Comparison of ENCODE assay signal across 23 mouse cellular contexts in the genomic region with DNA sequence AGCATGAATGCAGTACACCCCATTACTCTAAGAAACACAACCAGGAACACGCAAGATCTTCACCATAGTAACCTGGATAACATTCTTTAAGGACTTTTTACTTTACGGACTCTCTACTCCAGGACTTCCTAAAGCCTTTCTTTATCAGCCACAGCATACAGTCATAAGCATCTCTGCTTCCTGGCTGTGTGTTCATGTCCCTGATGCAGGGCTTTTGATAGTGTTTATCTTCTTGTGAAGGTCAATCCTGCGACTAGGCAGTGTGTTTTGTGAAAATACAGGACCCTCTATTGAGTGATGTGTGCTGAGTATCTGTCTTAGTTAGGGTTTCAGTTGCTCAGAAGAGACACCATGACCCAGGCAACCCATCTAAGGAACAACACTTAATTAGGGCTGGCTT.
"Had no signal": no experiment of that assay in that cellular context is flagged by ENCODE, and none has a peak within 500 bp of the region (broad histone marks: within the 10 kb centered on the region; RNA-seq: fewer than 3 reads in every experiment).

No protein-coding gene starts in this region.

- H3K4me3 ChIP-seq: limb, embryonic 12.5 days; limb, embryonic 15.5 days; liver, embryonic 15.5 days; lung, embryonic 15.5 days; midbrain, embryonic 12.5 days; midbrain, embryonic 15.5 days; neural tube, embryonic 12.5 days; neural tube, embryonic 15.5 days had no signal

- H3K36me3 ChIP-seq: liver, embryonic 15.5 days; midbrain, embryonic 12.5 days; midbrain, embryonic 15.5 days; neural tube, embryonic 12.5 days; neural tube, embryonic 15.5 days had no signal

- H3K4me1 ChIP-seq: limb, embryonic 12.5 days; limb, embryonic 15.5 days; liver, embryonic 15.5 days; lung, embryonic 15.5 days; midbrain, embryonic 12.5 days; midbrain, embryonic 15.5 days; neural tube, embryonic 12.5 days; neural tube, embryonic 15.5 days had no signal

- ATAC-seq: midbrain, embryonic 15.5 days had no signal

- H3K27ac ChIP-seq: limb, embryonic 12.5 days; limb, embryonic 15.5 days; liver, embryonic 15.5 days; lung, embryonic 15.5 days; midbrain, embryonic 12.5 days; midbrain, embryonic 15.5 days; neural tube, embryonic 12.5 days; neural tube, embryonic 15.5 days; stomach, postnatal 0 days had no signal

- DNase-seq: kidney, adult 18-20 months; kidney, adult 9 months; kidney, postnatal 14 days; kidney, postnatal 4 days; left cerebral cortex, postnatal 4 days; lung, adult 18-20 months; lung, postnatal 10 days; lung, postnatal 4 days; right cerebral cortex, adult 18-20 months; right cerebral cortex, postnatal 14 days; right cerebral cortex, postnatal 4 days; thymus, adult 2 months; thymus, postnatal 14 days; thymus, postnatal 4 days had no signal

- H3K27me3 ChIP-seq: limb, embryonic 12.5 days; limb, embryonic 15.5 days; liver, embryonic 15.5 days; lung, embryonic 15.5 days; midbrain, embryonic 12.5 days; midbrain, embryonic 15.5 days; neural tube, embryonic 12.5 days; neural tube, embryonic 15.5 days had no signal

- H3K9me3 ChIP-seq: limb, embryonic 12.5 days; limb, embryonic 15.5 days; liver, embryonic 15.5 days; lung, embryonic 15.5 days; midbrain, embryonic 12.5 days; midbrain, embryonic 15.5 days; neural tube, embryonic 12.5 days; neural tube, embryonic 15.5 days had no signal
